Mouse (Mus musculus): ENCODE results near the gene Tnni3. TPM values are rescaled to one million over a fixed set of nuclear protein-coding genes. Genes with fewer than 3 reads are reported as not detected.

Tnni3 gene
- total and polyA plus RNA-seq, 3 experiments = 328 to 353 TPM; not detected in 1

- Histone ChIP-seq H3K27ac (ENCODE audit: control insufficient read depth, low read depth, low read length) (no peak overlapping the region), H3K36me3 (ENCODE audit: control insufficient read depth in 1 of 2, insufficient read depth in 2 of 2, low read length in 2 of 2) (no peaks in the 10 kb centered on the region), H3K79me2 (ENCODE audit: control insufficient read depth, insufficient read depth, low read length, poor library complexity) (no peaks in the 10 kb centered on the region), H3K9ac (ENCODE audit: control insufficient read depth, low read depth, low read length, poor library complexity, severe bottlenecking) (no peak overlapping the region), H3K4me3 (ENCODE audit: control insufficient read depth in 1 of 2, insufficient read depth in 1 of 2, low read depth in 2 of 2, low read length in 2 of 2) (no peak overlapping the region), H3K27me3 (ENCODE audit: control insufficient read depth in 1 of 2, insufficient read depth in 2 of 2, low read length in 2 of 2) (no peaks in the 10 kb centered on the region), H3K4me1 (ENCODE audit: control insufficient read depth in 1 of 2, insufficient read depth in 2 of 2, low read length in 2 of 2) (no peaks in the 10 kb centered on the region), H3K9me3 (replicated peaks; ENCODE audit: insufficient read depth, low read length) (no peaks in the 10 kb centered on the region)
- DNase-seq (ENCODE audit: low read depth, low spot score) = no peak
- TF ChIP-seq CHD1 (IDR thresholded peaks at IDR 0.05; ENCODE audit: low read depth, low read length) (no peak), ZC3H11A (IDR thresholded peaks at IDR 0.05; ENCODE audit: low read depth, low read length) (no peak), ZKSCAN1 (IDR thresholded peaks at IDR 0.05; ENCODE audit: low read depth, low read length) (no peak), USF1 (IDR thresholded peaks at IDR 0.05; ENCODE audit: low read depth, low read length) (no peak), TAL1 (IDR thresholded peaks at IDR 0.05; ENCODE audit: low read length) (no peak)
Measured at GRCm38 (mm10) chr7:4478796-4479291, 45.2 kb downstream of the Tnni3 start.

GRCm38 (mm10) chr7:4478021-4478795 lies 45.8 kb downstream of the Tnni3 start:
- Histone ChIP-seq H3K9me3 (replicated peaks; ENCODE audit: insufficient read depth, low read length) (no peaks in the 10 kb centered on the region), H3K4me3 (ENCODE audit: control insufficient read depth in 1 of 2, insufficient read depth in 1 of 2, low read depth in 2 of 2, low read length in 2 of 2) (no peak overlapping the region), H3K36me3 (ENCODE audit: control insufficient read depth in 1 of 2, insufficient read depth in 2 of 2, low read length in 2 of 2) (no peaks in the 10 kb centered on the region), H3K27ac (ENCODE audit: control insufficient read depth, low read depth, low read length) (no peak overlapping the region), H3K9ac (ENCODE audit: control insufficient read depth, low read depth, low read length, poor library complexity, severe bottlenecking) (no peak overlapping the region), H3K4me1 (ENCODE audit: control insufficient read depth in 1 of 2, insufficient read depth in 2 of 2, low read length in 2 of 2) (no peaks in the 10 kb centered on the region), H3K79me2 (ENCODE audit: control insufficient read depth, insufficient read depth, low read length, poor library complexity) (no peaks in the 10 kb centered on the region), H3K27me3 (ENCODE audit: control insufficient read depth in 1 of 2, insufficient read depth in 2 of 2, low read length in 2 of 2) (no peaks in the 10 kb centered on the region)
- DNase-seq (ENCODE audit: low read depth, low spot score) = no peak
- no peak for TF ChIP-seq GATA1 (IDR thresholded peaks at IDR 0.05; ENCODE audit: low read depth, low read length)
- TF ChIP-seq HCFC1 (IDR thresholded peaks at IDR 0.05; ENCODE audit: low read depth, low read length) = no peak
- no peak for TF ChIP-seq UBTF (IDR thresholded peaks at IDR 0.05; ENCODE audit: borderline replicate concordance, insufficient read depth, low read depth, low read length)
- TF ChIP-seq JUND (IDR thresholded peaks at IDR 0.05; ENCODE audit: low read depth, low read length) = no peak
- no peak for TF ChIP-seq TAL1 (IDR thresholded peaks at IDR 0.05; ENCODE audit: low read length)
- no peak for TF ChIP-seq TCF12 (IDR thresholded peaks at IDR 0.05; ENCODE audit: low read depth, low read length)
- no peak for TF ChIP-seq POLR2AphosphoS5 (IDR thresholded peaks at IDR 0.05; ENCODE audit: borderline replicate concordance, low read depth, low read length)
- TF ChIP-seq SIN3A (IDR thresholded peaks at IDR 0.05; ENCODE audit: low read length) = no peak
- TF ChIP-seq ZC3H11A (IDR thresholded peaks at IDR 0.05; ENCODE audit: low read depth, low read length) = no peak
- no peak for TF ChIP-seq CHD2 (IDR thresholded peaks at IDR 0.05; ENCODE audit: low read length)
- no peak for TF ChIP-seq MEF2A (IDR thresholded peaks at IDR 0.05; ENCODE audit: extremely low read depth, insufficient replicate concordance, low read depth, low read length, poor library complexity, severe bottlenecking)
- no peak for TF ChIP-seq BHLHE40 (IDR thresholded peaks at IDR 0.05; ENCODE audit: borderline replicate concordance, low read depth, low read length)
- TF ChIP-seq ZMIZ1 (IDR thresholded peaks at IDR 0.05; ENCODE audit: low read depth, low read length) = no peak
- no peak for TF ChIP-seq MXI1 (IDR thresholded peaks at IDR 0.05; ENCODE audit: low read depth, low read length)
- TF ChIP-seq MAX (IDR thresholded peaks at IDR 0.05; ENCODE audit: low read length) = no peak
- TF ChIP-seq NELFE (IDR thresholded peaks at IDR 0.05; ENCODE audit: low read depth, low read length) = no peak

All from MEL (cell line).